Mouse (Mus musculus) C2C12 (cell line): ENCODE measurements around the gene Fmnl3. TPM values are rescaled to one million over a fixed set of nuclear protein-coding genes. Genes with fewer than 3 reads are reported as not detected.

Experiments
- H3K27me3 ChIP-seq: one replicate; pipeline ENCODE4 v1.6.1; 2011; ENCODE audit not compliant: control insufficient read depth, insufficient read depth, insufficient read length
- H3K36me3 ChIP-seq: one replicate; pipeline ENCODE4 v1.6.1; 2011; ENCODE audit not compliant: control insufficient read depth, insufficient read depth
- H3K4me3 ChIP-seq: one replicate; pipeline ENCODE4 v1.5.1; 2011; ENCODE audit warnings: mild to moderate bottlenecking, control low read depth; ENCODE audit not compliant: poor library complexity, insufficient read depth, severe bottlenecking
- H3K79me2 ChIP-seq: one replicate; pipeline ENCODE4 v1.6.1; 2011; ENCODE audit not compliant: control insufficient read depth, insufficient read depth
- H3K79me3 ChIP-seq: one replicate; pipeline ENCODE4 v1.6.1; 2011; ENCODE audit warnings: low read depth, control low read depth
- H3ac ChIP-seq: one replicate; pipeline ENCODE3; 2011; ENCODE audit warnings: low read depth; ENCODE audit not compliant: control insufficient read depth, insufficient read length
- CEBPB ChIP-seq: IDR thresholded peaks from one replicate; pipeline ENCODE4 v1.6.1; 2011; ENCODE audit warnings: low read depth, mild to moderate bottlenecking, control low read depth, moderate library complexity
- CTCF ChIP-seq: IDR thresholded peaks from one replicate; pipeline ENCODE4 v1.5.1; 2011; ENCODE audit not compliant: control insufficient read depth, insufficient read depth, insufficient read length
- FOSL1 ChIP-seq: IDR thresholded peaks from one replicate; pipeline ENCODE4 v1.8.0; 2011; ENCODE audit warnings: mild to moderate bottlenecking, low read length; ENCODE audit not compliant: poor library complexity, insufficient read depth, severe bottlenecking
- MAX ChIP-seq: IDR thresholded peaks from one replicate; pipeline ENCODE4 v1.6.1; 2011; ENCODE audit warnings: mild to moderate bottlenecking, control low read depth
- MYOD1 ChIP-seq: IDR thresholded peaks from one replicate; pipeline ENCODE4 v1.6.1; 2011; ENCODE audit warnings: low read depth; ENCODE audit not compliant: control insufficient read depth, insufficient read length
- MYOG ChIP-seq: IDR thresholded peaks from one replicate; pipeline ENCODE4 v1.6.1; 2011; ENCODE audit not compliant: control insufficient read depth, insufficient read length; ENCODE audit errors: extremely low read depth
- USF1 ChIP-seq: IDR thresholded peaks from one replicate; pipeline ENCODE4 v1.6.1; 2011; ENCODE audit warnings: low read depth, mild to moderate bottlenecking, control low read depth, moderate library complexity
- polyA plus RNA-seq: library from polyadenylated mRNA; unstranded; fragments of >200 nt; fragmentation: generic; extraction: Trizol; gene quantifications from one replicate; pipeline ENCODE4 v1.2.1, GENCODE M21; 2012; ENCODE audit warnings: missing spikeins

The Fmnl3 gene
- polyA plus RNA-seq, 1 experiment: 76.6 TPM

GRCm38 (mm10) chr15:99411747-99412146, 41.5 kb upstream of the Fmnl3 start:
- TF ChIP-seq MAX (no peak), MYOG (no peak), CEBPB (no peak), USF1 (no peak), MYOD1 (no peak), FOSL1 (no peak), CTCF (no peak)
- H3K36me3 ChIP-seq: peaks cover 35% of the 10 kb centered on the region
- H3ac ChIP-seq: no peak overlapping the region
- no peaks in the 10 kb centered on the region for H3K27me3 ChIP-seq
- H3K4me3 ChIP-seq: no peak overlapping the region
- H3K79me3 ChIP-seq: no peaks in the 10 kb centered on the region
- H3K79me2 ChIP-seq: no peaks in the 10 kb centered on the region

GRCm38 (mm10) chr15:99408845-99409244, 38.6 kb upstream of the Fmnl3 start:
- H3K36me3 ChIP-seq: peaks cover 64% of the 10 kb centered on the region

DNA sequence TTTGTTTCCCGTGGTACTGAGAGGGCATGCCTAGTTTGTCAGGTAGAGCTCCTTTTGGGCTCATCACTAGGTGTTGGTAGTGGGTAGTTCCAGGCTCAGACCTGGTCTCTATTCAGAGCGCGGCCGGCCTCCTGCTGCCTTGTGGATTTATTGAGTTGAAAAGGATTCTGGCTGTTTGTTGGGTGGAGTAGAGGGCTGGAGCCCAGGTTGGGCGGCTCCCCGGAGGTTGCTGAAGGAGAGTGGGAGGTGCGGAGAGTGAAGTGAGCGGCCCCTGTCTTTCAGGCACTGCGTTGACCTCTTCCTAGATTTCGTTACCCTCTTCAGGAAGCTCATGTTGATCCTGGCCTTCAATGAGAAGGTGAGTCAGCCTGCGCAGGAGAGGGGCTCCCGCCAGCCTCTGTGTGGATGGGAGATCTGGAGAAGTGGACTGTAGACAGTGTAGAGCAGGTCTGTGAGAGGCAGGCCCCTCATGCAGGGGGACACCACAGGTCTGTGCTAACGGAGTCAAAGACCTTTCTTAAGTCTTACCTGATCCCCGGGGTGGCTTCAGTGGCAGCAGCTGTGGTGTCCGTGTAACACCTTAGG, 36.8 kb upstream of the Fmnl3 start:
- Histone ChIP-seq H3K27me3 (no peaks in the 10 kb centered on the region), H3ac (no peak overlapping the region), H3K79me3 (peaks cover 23% of the 10 kb centered on the region), H3K4me3 (no peak overlapping the region), H3K36me3 (peaks cover 82% of the 10 kb centered on the region), H3K79me2 (peaks cover 38% of the 10 kb centered on the region)
- no peak for TF ChIP-seq MAX

More at GRCm38 (mm10) chr15:99408845-99409244, 38.6 kb upstream of the Fmnl3 start:
- no peak overlapping the region for H3ac ChIP-seq
- no peaks in the 10 kb centered on the region for H3K27me3 ChIP-seq
- no peak for TF ChIP-seq MYOD1
- no peak for TF ChIP-seq FOSL1
- no peak for TF ChIP-seq CTCF
- TF ChIP-seq MAX: no peak
- TF ChIP-seq USF1: no peak
- no peak for TF ChIP-seq CEBPB
- no peak for TF ChIP-seq MYOG
- H3K79me2 ChIP-seq: peaks cover 21% of the 10 kb centered on the region
- H3K4me3 ChIP-seq: no peak overlapping the region
- H3K79me3 ChIP-seq: peaks cover 6% of the 10 kb centered on the region

GRCm38 (mm10) chr15:99405150-99405549, 34.9 kb upstream of the Fmnl3 start:
- Histone ChIP-seq H3K79me2 (peaks cover 58% of the 10 kb centered on the region), H3K36me3 (peaks cover 92% of the 10 kb centered on the region), H3K79me3 (peaks cover 42% of the 10 kb centered on the region), H3K4me3 (no peak overlapping the region), H3ac (no peak overlapping the region), H3K27me3 (no peaks in the 10 kb centered on the region)
- TF ChIP-seq CTCF (no peak), CEBPB (no peak), MYOD1 (no peak), FOSL1 (no peak), MYOG (no peak), USF1 (no peak), MAX (no peak)

DNA sequence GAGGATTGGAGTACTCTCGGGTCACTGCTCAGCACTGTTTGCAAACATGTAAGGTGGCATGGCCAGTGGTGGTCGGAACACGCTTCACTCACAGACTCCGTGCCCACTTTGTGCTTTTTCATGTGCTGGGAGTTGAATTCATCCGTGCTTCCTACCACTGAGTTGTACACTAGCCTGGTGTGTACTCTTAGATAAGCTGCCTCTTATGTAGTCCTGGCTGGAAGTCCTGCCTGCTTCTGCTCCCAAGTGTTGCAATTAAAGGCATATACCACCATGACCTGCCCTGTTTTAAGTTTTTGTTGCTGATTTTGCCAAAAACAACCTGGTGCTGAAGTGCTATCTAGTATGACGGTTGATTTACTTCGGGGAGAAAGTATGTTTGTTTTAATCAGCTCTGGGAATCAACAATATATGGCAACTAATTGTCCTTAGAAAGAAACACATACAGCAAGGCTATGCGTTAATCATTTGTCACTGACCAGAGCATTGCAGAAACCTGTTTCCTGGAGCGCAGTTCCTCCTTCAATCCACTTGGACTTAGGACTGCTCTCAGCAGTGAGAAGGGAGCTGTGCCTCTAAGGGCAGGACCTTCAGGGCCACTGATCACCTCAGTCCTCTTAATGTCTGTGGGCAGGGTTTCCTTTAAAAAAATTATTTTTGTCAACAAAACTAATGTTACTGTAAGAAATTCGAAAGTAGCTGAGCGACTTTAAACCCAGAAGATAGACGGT, 33.0 kb upstream of the Fmnl3 start:
- no peaks in the 10 kb centered on the region for H3K27me3 ChIP-seq
- TF ChIP-seq CEBPB (no peak), CTCF (no peak), USF1 (no peak), MAX (no peak), FOSL1 (no peak), MYOD1 (no peak), MYOG (no peak)
- no peak overlapping the region for H3K4me3 ChIP-seq
- peaks cover 60% of the 10 kb centered on the region for H3K79me3 ChIP-seq
- H3K36me3 ChIP-seq: peaks cover 86% of the 10 kb centered on the region
- no peak overlapping the region for H3ac ChIP-seq
- peaks cover 76% of the 10 kb centered on the region for H3K79me2 ChIP-seq

DNA sequence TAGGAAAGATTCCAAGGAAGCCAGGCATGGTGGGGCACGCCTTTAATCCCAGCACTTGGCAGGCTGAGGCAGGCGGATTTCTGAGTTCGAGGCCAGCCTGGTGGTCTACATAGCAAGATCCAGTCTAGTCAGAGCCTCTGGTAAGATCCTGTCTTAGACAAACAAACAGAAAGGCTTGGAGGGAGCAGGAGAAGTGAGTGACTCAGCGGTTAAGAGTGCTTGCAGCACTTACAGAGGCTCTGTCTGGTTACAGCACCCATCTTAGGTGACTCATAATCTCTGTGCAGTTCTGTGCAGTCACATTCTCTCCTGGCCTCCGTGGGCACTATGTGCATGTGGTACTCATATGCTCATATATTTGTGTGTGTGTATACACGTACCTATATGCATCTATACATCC, 30.3 kb upstream of the Fmnl3 start:
- peaks cover 87% of the 10 kb centered on the region for H3K79me3 ChIP-seq
- TF ChIP-seq MAX (peak; percentile 16), MYOD1 (no peak), FOSL1 (peak; percentile 92), CEBPB (peak; percentile 67)
- H3ac ChIP-seq: no peak overlapping the region
- H3K36me3 ChIP-seq: peaks cover 59% of the 10 kb centered on the region
- H3K79me2 ChIP-seq: peaks cover 96% of the 10 kb centered on the region
- H3K4me3 ChIP-seq: no peak overlapping the region
- no peaks in the 10 kb centered on the region for H3K27me3 ChIP-seq
